Mouse (Mus musculus) myocyte (in vitro differentiated cells): ENCODE results near the gene Rptor.

Experiments
- MAX ChIP-seq: IDR thresholded peaks from one replicate; pipeline ENCODE4 v1.6.1; 2011; ENCODE audit warnings: low read depth, mild to moderate bottlenecking, control low read depth
- MYOD1 ChIP-seq, 3 experiments: IDR thresholded peaks; one replicate each; pipeline ENCODE4 v1.6.1; 2011; ENCODE audit warnings: control low read depth in 2 of 3, low read depth in 2 of 3, mild to moderate bottlenecking in 2 of 3, moderate library complexity in 1 of 3; ENCODE audit not compliant: insufficient read length in 2 of 3, control insufficient read depth in 1 of 3
- POLR2A ChIP-seq: IDR thresholded peaks from one replicate; pipeline ENCODE4 v1.6.1; 2011; ENCODE audit warnings: low read depth, mild to moderate bottlenecking, control low read depth, moderate library complexity; ENCODE audit not compliant: insufficient read length
- REST ChIP-seq: IDR thresholded peaks from one replicate; pipeline ENCODE4 v1.6.1; 2011; ENCODE audit warnings: mild to moderate bottlenecking, control low read depth, moderate library complexity; ENCODE audit not compliant: insufficient read depth, insufficient read length
- SRF ChIP-seq: IDR thresholded peaks from one replicate; pipeline ENCODE4 v1.6.1; 2011; ENCODE audit warnings: low read depth; ENCODE audit not compliant: control insufficient read depth, insufficient read length
- TCF12 ChIP-seq: IDR thresholded peaks from one replicate; pipeline ENCODE4 v1.6.1; 2011; ENCODE audit warnings: mild to moderate bottlenecking, control low read depth; ENCODE audit not compliant: poor library complexity, insufficient read depth, severe bottlenecking
- TCF3 ChIP-seq: IDR thresholded peaks from one replicate; pipeline ENCODE4 v1.6.1; 2011; ENCODE audit warnings: low read depth, control low read depth; ENCODE audit not compliant: insufficient read length
- USF1 ChIP-seq: IDR thresholded peaks from one replicate; pipeline ENCODE4 v1.6.1; 2011; ENCODE audit warnings: low read depth, mild to moderate bottlenecking, control low read depth, moderate library complexity

GRCm38 (mm10) chr11:119916834-119917469 lies 314.2 kb downstream of the Rptor start:
- TF ChIP-seq USF1 (no peak), MYOD1 (IDR thresholded peaks at IDR 0.05; ENCODE audit: control insufficient read depth in 1 of 3, insufficient read length in 2 of 3, low read depth in 2 of 3) (no peak), POLR2A (no peak), REST (no peak), MAX (no peak), TCF3 (no peak), SRF (no peak), TCF12 (no peak)
